Mouse (Mus musculus) hindbrain, embryonic 14.5 days (tissue): ENCODE measurements around the gene Cox15. TPM values are rescaled to one million over a fixed set of nuclear protein-coding genes. Genes with fewer than 3 reads are reported as not detected.

Experiments used
- ATAC-seq: fragments of 200-750 bp; cut with Nextera tagmentation; 2 replicates; pipeline ENCODE4 v1.8.0; 2017; ENCODE audit warnings: moderate number of reproducible peaks, mild to moderate bottlenecking, moderate TSS enrichment, moderate library complexity; ENCODE audit not compliant: low FRiP score
- DNase-seq: peaks from one replicate; pipeline ENCODE4 v3.0.0-alpha.2; 2015; ENCODE audit warnings: low spot score
- H3K27ac ChIP-seq: fragments of 300-500 bp; sonication (generic); 2 replicates; pipeline ENCODE4 v1.5.1; 2014; ENCODE audit warnings: mild to moderate bottlenecking, moderate library complexity
- H3K27me3 ChIP-seq: fragments of 300-500 bp; sonication (generic); 2 replicates; pipeline ENCODE4 v1.6.1; 2014; ENCODE audit warnings: mild to moderate bottlenecking, low read length, mixed read lengths; ENCODE audit not compliant: control insufficient read depth, insufficient read depth
- H3K36me3 ChIP-seq: fragments of 300-500 bp; sonication (generic); replicated peaks from 2 replicates; pipeline ENCODE4 v1.6.1; 2014; ENCODE audit not compliant: control insufficient read depth, insufficient read depth
- H3K4me1 ChIP-seq: fragments of 300-500 bp; sonication (generic); replicated peaks from 2 replicates; pipeline ENCODE4 v1.6.1; 2014; ENCODE audit warnings: antibody characterized with exemption, low read length, mixed read lengths; ENCODE audit not compliant: control insufficient read depth, insufficient read depth
- H3K4me2 ChIP-seq: fragments of 300-500 bp; sonication (generic); replicated peaks from 2 replicates; pipeline ENCODE4 v1.6.1; 2014; ENCODE audit warnings: mild to moderate bottlenecking, moderate library complexity
- H3K4me3 ChIP-seq: fragments of 300-500 bp; sonication (generic); replicated peaks from 2 replicates; pipeline ENCODE4 v1.5.1; 2014; ENCODE audit warnings: mild to moderate bottlenecking, low read length
- H3K9ac ChIP-seq: fragments of 300-500 bp; sonication (generic); 2 replicates; pipeline ENCODE4 v1.6.1; 2014
- H3K9me3 ChIP-seq: fragments of 300-500 bp; sonication (generic); 2 replicates; pipeline ENCODE4 v1.6.1; 2016; ENCODE audit warnings: low read length; ENCODE audit not compliant: control insufficient read depth
- WGBS: fragments of 180-500 bp; shearing (Covaris S2); extraction: QIAGEN DNeasy Blood & Tissue Kit; methylation state at CpG from one replicate; pipeline ENCODE4 v1.1.7; 2014; 5-methylcytosine and 5-hydroxymethylcytosine counted together
- polyA plus RNA-seq: library from polyadenylated mRNA; unstranded; fragments of >200 nt; fragmentation: Nextera tagmentation; extraction: Ambion mirVana; gene quantifications from 2 replicates; pipeline ENCODE4 v1.2.1, GENCODE M21; 2014

Gene Cox15
- polyA plus RNA-seq, 1 experiment from 2014 or later = 11.1 TPM

DNA sequence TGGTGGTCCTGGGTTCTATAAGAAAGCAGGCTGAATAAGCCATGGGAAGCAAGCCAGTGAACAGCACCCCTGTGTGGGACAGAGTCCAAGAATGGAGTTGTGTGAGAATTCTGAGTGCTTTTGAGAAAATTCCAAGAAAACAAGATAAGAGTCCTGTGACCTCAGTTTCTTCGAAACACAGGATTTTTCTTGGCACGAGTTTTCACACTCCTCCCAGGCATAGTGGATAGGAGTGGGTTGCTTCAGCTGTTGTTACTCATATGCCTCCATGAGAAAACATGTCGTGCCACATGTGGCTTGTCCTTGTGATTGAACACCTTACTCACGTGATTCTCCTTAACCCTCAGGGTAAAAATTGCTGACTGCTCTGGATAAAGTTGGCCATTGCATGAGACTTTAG lies 4.9 kb downstream of the Cox15 start:
- no peak overlapping the region for H3K27ac ChIP-seq
- 93% methylated on average over 4 of the region's 4 CpGs for WGBS
- H3K4me3 ChIP-seq = no peak overlapping the region
- no peak for DNase-seq
- H3K4me1 ChIP-seq = 0 out of 2 replicates have a peak, but pooled peaks cover 4% of the 10 kb centered on the region
- H3K9me3 ChIP-seq = no peaks in the 10 kb centered on the region
- H3K9ac ChIP-seq = no peak overlapping the region
- H3K27me3 ChIP-seq = no peaks in the 10 kb centered on the region
- H3K4me2 ChIP-seq = no peak overlapping the region
- peaks cover 74% of the 10 kb centered on the region for H3K36me3 ChIP-seq
- ATAC-seq = no peak

GRCm38 (mm10) chr19:43745740-43746139 lies 7.1 kb downstream of the Cox15 start:
- Histone ChIP-seq H3K36me3 (peaks cover 91% of the 10 kb centered on the region), H3K4me1 (no peaks in the 10 kb centered on the region), H3K9ac (no peak overlapping the region), H3K4me2 (no peak overlapping the region), H3K27ac (no peak overlapping the region), H3K4me3 (no peak overlapping the region), H3K27me3 (no peaks in the 10 kb centered on the region), H3K9me3 (no peaks in the 10 kb centered on the region)
- DNase-seq (no peak), ATAC-seq (no peak)
- 93% methylated on average over 3 of the region's 3 CpGs for WGBS

GRCm38 (mm10) chr19:43743401-43743800 lies 9.4 kb downstream of the Cox15 start:
- Histone ChIP-seq H3K27me3 (no peaks in the 10 kb centered on the region), H3K27ac (no peak overlapping the region), H3K36me3 (peaks cover 92% of the 10 kb centered on the region), H3K4me3 (no peak overlapping the region), H3K9me3 (no peaks in the 10 kb centered on the region), H3K9ac (no peak overlapping the region), H3K4me1 (no peaks in the 10 kb centered on the region), H3K4me2 (no peak overlapping the region)
- DNase-seq (no peak), ATAC-seq (no peak)
- WGBS = 97% methylated on average over 7 of the region's 7 CpGs

DNA sequence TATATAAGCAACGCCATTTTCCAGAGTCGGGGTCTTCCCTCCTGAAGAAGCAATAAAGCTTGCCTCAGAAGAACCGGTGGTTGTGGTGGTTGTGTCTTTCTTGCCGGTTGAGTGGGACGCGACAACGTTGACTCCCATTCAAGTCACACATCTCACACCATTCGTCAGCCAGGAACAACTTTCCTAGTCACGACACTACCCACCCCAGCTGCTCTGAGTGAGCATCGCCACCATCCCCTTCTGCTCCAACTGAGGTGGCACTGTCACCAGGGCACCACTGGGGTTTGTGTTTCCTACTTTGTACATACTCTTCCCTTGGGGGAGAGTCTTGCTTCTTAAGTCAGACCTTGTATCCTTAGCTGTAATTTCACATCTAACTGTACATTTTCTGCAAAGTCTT lies 14.4 kb downstream of the Cox15 start:
- ATAC-seq (no peak), DNase-seq (no peak)
- Histone ChIP-seq H3K27ac (no peak overlapping the region), H3K27me3 (no peaks in the 10 kb centered on the region), H3K36me3 (peaks cover 85% of the 10 kb centered on the region), H3K4me1 (no peaks in the 10 kb centered on the region), H3K9ac (no peak overlapping the region), H3K9me3 (no peaks in the 10 kb centered on the region), H3K4me2 (no peak overlapping the region), H3K4me3 (no peak overlapping the region)
- 98% methylated on average over 10 of the region's 10 CpGs for WGBS

DNA sequence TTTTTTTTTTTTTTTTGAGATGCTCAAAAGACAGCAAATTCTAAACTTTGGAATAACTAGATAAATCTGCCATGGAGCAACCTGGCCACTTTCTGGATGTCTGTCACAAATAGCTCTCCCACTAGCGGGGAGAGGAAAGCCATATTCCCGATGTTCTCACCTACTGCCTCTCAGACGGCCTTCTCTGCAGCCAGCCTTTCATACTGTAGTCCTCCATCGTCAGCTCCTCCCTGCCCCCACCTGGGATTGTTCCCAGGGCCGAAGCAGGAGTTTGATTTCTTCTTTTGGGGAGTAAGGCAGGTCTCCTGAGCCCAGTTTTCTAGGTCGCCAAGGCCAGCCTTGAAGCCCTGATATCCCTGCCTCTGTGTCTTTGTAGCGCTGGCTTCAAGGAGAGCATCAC lies 21.6 kb downstream of the Cox15 start:
- no peak for ATAC-seq

GRCm38 (mm10) chr19:43730037-43730428 lies 22.8 kb downstream of the Cox15 start:
- peaks cover 51% of the 10 kb centered on the region for H3K36me3 ChIP-seq
- H3K27me3 ChIP-seq = no peaks in the 10 kb centered on the region
- no peaks in the 10 kb centered on the region for H3K4me1 ChIP-seq
- peak overlapping the region; percentile 12; the same call in 1 of the 2 replicates for H3K4me3 ChIP-seq
- no peaks in the 10 kb centered on the region for H3K9me3 ChIP-seq
- no peak for DNase-seq
- no peak for ATAC-seq
- H3K9ac ChIP-seq = peak overlapping the region; percentile 46; the same call in 1 of the 2 replicates
- H3K27ac ChIP-seq = 0 out of 2 replicates have a peak overlapping the region, but pooled peaks have one; percentile 33
- peak overlapping the region; percentile 38 for H3K4me2 ChIP-seq
- WGBS = 37% methylated on average over 7 of the region's 8 CpGs

More for the DNA sequence above, 21.6 kb downstream of the Cox15 start:
- H3K9me3 ChIP-seq = no peaks in the 10 kb centered on the region
- H3K27me3 ChIP-seq = no peaks in the 10 kb centered on the region
- no peak overlapping the region for H3K27ac ChIP-seq
- H3K4me2 ChIP-seq = no peak overlapping the region
- H3K9ac ChIP-seq = no peak overlapping the region
- DNase-seq = no peak
- no peaks in the 10 kb centered on the region for H3K4me1 ChIP-seq
- WGBS = 69% methylated on average over 7 of the region's 7 CpGs
- no peak overlapping the region for H3K4me3 ChIP-seq
- H3K36me3 ChIP-seq = peaks cover 50% of the 10 kb centered on the region

GRCm38 (mm10) chr19:43729296-43730036 lies 23.3 kb downstream of the Cox15 start:
- Histone ChIP-seq H3K36me3 (peaks cover 47% of the 10 kb centered on the region), H3K9me3 (no peaks in the 10 kb centered on the region), H3K9ac (peak overlapping the region; percentile 46), H3K27me3 (no peaks in the 10 kb centered on the region), H3K4me2 (peak overlapping the region; percentile 38), H3K4me3 (peak overlapping the region; percentile 12; the same call in 1 of the 2 replicates), H3K4me1 (no peaks in the 10 kb centered on the region), H3K27ac (0 out of 2 replicates have a peak overlapping the region, but pooled peaks have one; percentile 33)
- no peak for DNase-seq
- no peak for ATAC-seq
- 43% methylated on average over 22 of the region's 22 CpGs for WGBS

DNA sequence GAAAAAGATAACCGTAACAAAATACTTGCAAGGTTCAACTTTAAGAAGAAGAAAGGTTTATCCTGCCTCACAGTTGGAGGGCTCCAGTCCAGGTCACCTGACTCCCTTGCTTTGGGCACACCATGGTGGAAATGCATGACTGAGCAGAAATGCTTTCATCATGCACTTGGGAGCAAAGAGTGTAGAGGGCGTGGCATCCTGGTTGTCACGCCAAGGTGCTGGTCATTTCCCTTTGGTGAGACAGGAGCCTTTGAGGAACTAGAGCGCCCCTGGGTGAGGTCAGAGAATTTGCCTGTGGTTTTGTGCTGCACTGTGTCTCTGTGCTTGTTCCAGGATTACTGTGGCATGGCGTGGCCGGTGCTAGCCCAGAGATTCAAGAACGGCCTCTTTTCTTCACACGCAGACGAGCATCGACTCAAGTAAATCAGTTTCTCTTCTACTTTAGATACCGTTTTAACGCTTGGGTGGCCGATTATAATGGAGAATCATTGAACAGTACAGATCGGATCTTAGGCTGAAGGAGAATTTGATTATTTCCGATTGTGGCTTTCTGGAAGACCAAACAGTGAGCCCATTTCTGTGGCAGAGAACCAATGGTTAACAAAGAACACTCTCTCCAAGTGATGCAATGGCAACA lies 26.2 kb downstream of the Cox15 start:
- Histone ChIP-seq H3K27me3 (no peaks in the 10 kb centered on the region), H3K9me3 (no peaks in the 10 kb centered on the region), H3K9ac (no peak overlapping the region), H3K36me3 (peaks cover 62% of the 10 kb centered on the region), H3K4me1 (no peaks in the 10 kb centered on the region), H3K4me3 (no peak overlapping the region), H3K27ac (no peak overlapping the region), H3K4me2 (no peak overlapping the region)
- WGBS = 77% methylated on average over 15 of the region's 15 CpGs
- DNase-seq (no peak), ATAC-seq (no peak)

GRCm38 (mm10) chr19:43724821-43725220 lies 28.0 kb downstream of the Cox15 start:
- Histone ChIP-seq H3K9me3 (no peaks in the 10 kb centered on the region), H3K4me1 (no peaks in the 10 kb centered on the region), H3K27ac (no peak overlapping the region), H3K4me3 (no peak overlapping the region), H3K4me2 (no peak overlapping the region), H3K27me3 (no peaks in the 10 kb centered on the region), H3K36me3 (peaks cover 73% of the 10 kb centered on the region), H3K9ac (no peak overlapping the region)
- ATAC-seq = no peak
- no peak for DNase-seq
- 88% methylated on average over 7 of the region's 7 CpGs for WGBS
